Mouse (Mus musculus) embryonic fibroblast, embryonic 13.5 days (primary cell): ENCODE data around the gene Prss42. TPM values are rescaled to one million over a fixed set of nuclear protein-coding genes. Genes with fewer than 3 reads are reported as not detected.

Source experiments
- H3K27ac ChIP-seq: 2 replicates; pipeline ENCODE4 v1.5.1; 2012; ENCODE audit warnings: low read length, control low read depth, inconsistent platforms; ENCODE audit not compliant: insufficient read depth
- H3K4me1 ChIP-seq: 2 replicates; pipeline ENCODE4 v1.6.1; 2011; ENCODE audit warnings: low read length; ENCODE audit not compliant: control insufficient read depth, insufficient read depth
- H3K4me3 ChIP-seq: 2 replicates; pipeline ENCODE4 v1.5.1; 2011; ENCODE audit warnings: mild to moderate bottlenecking, control low read depth, low read length; ENCODE audit not compliant: insufficient read depth
- CTCF ChIP-seq: IDR thresholded peaks from 2 replicates; pipeline ENCODE4 v1.5.1; 2011; ENCODE audit warnings: mild to moderate bottlenecking, control low read depth, low read length, moderate library complexity, borderline replicate concordance; ENCODE audit not compliant: insufficient read depth
- POLR2A ChIP-seq: IDR thresholded peaks from 2 replicates; pipeline ENCODE4 v1.6.1; 2011; ENCODE audit warnings: low read depth, mild to moderate bottlenecking, control low read depth, low read length, moderate library complexity
- polyA plus RNA-seq: library from polyadenylated mRNA; stranded (reverse); fragments of >200 nt; gene quantifications from 2 replicates; pipeline ENCODE4 v1.2.4, GENCODE M21; 2011; ENCODE audit warnings: low read depth; ENCODE audit not compliant: missing spikeins, insufficient read length

The Prss42 gene
- polyA plus RNA-seq, result not detected in 2 replicates

DNA sequence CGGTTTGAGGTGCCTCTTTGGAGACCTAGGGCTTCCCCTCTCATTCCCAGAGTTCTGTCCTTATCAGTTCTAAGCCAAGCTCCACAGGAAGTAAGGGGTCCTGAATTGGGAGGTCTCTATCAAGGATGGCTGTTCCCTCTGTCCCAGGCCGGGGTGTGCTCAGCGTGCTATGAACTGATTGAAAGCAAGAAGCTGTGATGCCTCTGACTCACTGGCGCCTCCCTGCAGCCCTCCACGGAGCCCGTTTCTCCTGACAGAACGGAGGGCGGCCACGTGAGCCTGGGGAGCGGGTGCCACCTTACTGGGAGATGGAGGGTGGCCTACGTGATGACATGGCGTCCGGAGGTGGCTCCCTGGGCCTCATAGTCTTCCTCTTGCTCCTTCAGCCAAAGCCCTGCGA lies at the start of gene Prss42:
Gene Prss42, plus strand, starts transcription at position 301 of the 400 bp plus-strand sequence.
- Histone ChIP-seq H3K4me1 (no peaks in the 10 kb centered on the region), H3K4me3 (no peak within 1 kb of the TSS), H3K27ac (no peak within 1 kb of the TSS)
- TF ChIP-seq POLR2A, result no peak
- no peak for TF ChIP-seq CTCF

DNA sequence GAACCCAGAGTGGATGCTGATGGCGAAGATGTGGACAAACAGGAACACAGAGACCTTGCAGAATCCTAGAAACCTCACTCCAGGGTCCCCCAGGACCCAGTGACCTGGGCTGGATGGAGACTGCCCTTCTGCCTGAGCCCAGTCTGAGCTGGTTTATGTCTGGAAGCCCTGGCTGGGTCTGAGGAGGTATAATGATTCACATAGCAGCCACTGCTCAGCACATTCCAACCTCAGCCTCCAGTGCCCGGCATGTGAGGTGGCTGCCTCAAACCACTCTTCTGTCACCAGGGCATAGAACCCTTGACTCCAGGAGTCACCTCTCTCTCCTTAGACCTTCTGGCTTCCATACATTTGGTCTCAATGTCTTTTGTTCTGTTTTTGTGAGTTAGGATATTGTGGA lies 49.5 kb upstream of the Prss42 start:
- Histone ChIP-seq H3K4me3 (no peak overlapping the region), H3K4me1 (no peaks in the 10 kb centered on the region), H3K27ac (no peak overlapping the region)
- TF ChIP-seq CTCF (no peak), POLR2A (no peak)

DNA sequence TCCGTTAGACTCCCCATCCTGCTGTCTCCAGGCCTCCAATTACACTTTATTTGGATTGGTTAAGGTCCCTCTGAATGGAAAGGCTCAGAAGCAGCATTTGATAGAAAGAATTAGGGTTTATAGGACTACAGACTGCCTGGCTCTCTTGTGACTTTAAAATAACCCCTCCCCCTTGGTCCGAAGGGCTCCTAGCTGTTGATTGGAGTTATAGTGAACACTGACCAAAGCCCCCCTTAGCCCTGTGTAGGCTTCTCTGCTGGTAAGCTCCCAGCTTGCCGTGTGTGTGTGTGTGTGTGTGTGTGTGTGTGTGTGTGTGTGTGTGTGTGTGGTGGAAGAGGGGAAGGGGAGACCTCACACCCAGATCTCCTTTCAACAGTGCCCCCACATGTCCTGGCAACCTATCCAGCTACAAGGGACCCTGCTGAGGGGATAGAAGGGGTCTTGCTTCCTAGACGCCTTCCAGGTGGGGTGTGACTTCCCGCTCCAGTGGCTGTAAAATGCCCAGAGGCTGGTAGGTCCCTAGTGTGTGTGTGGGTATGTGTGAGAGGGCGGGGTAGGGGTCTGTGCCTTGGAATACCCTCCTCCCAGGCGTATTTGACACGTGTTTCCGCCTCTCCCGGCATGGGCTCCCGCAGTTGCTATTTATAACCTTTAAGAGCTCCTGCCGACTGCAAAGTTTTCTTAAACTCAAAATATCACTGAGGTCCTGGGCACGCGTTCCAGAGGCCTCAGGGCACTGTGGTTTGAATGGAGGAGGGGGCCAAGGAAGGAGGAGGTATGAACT lies 47.4 kb upstream of the Prss42 start:
- Histone ChIP-seq H3K4me3 (no peak overlapping the region), H3K4me1 (no peaks in the 10 kb centered on the region), H3K27ac (no peak overlapping the region)
- TF ChIP-seq POLR2A (no peak), CTCF (no peak)

DNA sequence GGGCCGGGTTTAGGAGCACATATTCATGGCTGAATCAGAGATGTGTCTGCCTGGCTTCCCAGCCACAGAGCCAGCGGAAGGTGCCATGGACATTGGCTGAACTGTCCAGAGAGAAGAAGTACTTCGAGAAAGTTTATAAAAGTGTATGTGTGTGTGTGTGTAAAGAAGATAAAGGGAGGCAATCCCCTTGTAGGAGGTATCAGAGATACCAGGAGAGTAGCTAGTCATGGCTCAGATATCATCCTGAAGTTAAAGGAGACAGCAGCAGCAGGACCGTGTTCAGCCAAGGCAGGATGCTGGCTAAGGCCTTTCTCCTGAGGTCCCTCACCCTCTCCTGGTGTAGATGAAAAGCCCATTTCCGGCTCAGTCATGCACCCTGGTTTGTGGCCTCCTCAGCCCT lies 46.6 kb upstream of the Prss42 start:
- TF ChIP-seq CTCF (no peak), POLR2A (no peak)
- Histone ChIP-seq H3K4me1 (no peaks in the 10 kb centered on the region), H3K27ac (no peak overlapping the region), H3K4me3 (no peak overlapping the region)

DNA sequence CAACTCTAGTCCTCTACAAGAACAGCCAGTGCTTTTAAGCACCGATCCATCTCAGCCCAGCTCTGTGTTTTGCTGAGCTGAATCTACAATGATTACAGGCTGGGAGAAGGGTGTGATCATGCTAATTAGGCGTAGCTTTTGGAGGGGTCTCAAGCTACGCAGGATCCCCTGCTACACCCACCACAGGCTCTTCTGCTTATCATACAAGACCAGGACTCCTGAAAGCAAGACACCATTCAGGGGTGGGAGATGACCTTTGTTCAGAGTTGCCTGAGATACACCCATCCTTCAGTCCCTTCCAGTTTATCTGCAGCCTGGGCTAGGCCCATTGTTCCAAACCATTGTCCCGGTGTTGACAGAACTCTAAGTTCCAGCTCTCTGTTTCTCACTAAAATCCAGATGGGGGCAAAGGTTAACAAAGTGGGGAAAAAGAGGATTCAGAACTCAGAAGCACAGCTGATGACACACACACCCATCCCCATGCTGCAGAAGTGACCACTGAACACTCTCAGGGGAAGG lies 45.0 kb upstream of the Prss42 start:
- Histone ChIP-seq H3K4me3 (no peak overlapping the region), H3K4me1 (no peaks in the 10 kb centered on the region), H3K27ac (no peak overlapping the region)
- TF ChIP-seq POLR2A, result no peak
- no peak for TF ChIP-seq CTCF

DNA sequence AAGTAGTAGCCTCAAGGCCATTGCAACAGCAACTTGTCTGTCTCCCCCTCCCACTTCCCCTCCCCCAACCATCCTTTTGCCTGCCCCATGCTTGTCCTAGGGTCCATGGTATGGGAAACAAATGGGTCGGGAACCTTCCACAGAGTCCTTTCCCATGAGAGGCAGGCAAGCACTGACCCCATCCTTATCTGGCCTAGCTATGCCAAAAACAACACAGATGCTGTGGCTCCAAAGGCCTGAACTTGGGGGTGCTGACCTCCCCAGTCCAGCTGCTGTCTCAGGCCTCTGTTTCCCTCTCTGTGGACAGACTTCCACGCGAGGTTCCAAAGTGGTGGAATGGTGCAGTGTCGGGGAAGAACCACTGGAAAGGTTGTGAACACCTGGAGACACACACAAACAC lies 44.2 kb upstream of the Prss42 start:
- Histone ChIP-seq H3K4me3 (no peak overlapping the region), H3K27ac (no peak overlapping the region), H3K4me1 (no peaks in the 10 kb centered on the region)
- TF ChIP-seq CTCF (no peak), POLR2A (no peak)

DNA sequence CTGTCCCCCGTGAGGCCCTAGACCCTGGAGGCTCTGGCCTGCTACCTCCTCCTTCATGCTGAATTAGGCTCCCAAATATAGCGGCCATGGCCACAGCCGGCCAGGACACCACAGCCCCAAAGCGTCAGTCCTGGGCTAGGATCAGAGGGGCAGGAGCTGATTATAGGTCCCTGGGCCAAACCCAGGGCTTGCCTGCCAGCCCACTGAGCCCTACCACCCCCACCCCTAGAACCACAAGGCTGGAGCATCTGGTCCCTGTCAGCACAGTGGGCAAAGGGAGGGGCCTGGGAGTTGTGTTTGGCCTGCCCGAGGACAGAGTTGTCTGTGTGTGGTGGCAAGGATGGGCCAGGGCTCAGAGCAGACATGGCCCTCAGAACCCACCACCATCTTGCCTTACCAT lies 40.1 kb upstream of the Prss42 start:
- Histone ChIP-seq H3K27ac (no peak overlapping the region), H3K4me3 (no peak overlapping the region), H3K4me1 (0 out of 2 replicates have a peak, but pooled peaks cover 2% of the 10 kb centered on the region)
- no peak for TF ChIP-seq POLR2A
- no peak for TF ChIP-seq CTCF

DNA sequence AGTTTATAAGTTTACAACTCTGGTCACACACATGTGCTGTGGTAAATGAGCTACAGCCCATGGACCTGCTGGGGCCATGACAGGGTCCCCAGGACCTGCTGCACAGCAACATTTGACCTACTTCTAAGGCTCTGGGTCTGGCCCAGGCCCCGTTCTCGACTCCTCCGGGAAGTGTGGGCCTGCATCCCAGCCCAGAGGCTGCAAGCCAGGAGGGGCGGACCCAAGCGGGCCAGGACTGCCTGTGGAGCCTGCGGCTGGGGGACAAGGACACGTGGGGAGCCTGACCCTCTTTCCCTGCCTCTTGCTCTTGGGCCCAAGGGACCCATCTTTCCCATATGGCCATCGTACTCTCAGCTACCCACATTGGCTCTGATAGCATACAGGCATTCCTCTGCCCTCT lies 39.4 kb upstream of the Prss42 start:
- Histone ChIP-seq H3K4me1 (0 out of 2 replicates have a peak, but pooled peaks cover 2% of the 10 kb centered on the region), H3K27ac (no peak overlapping the region), H3K4me3 (no peak overlapping the region)
- TF ChIP-seq POLR2A, result no peak
- TF ChIP-seq CTCF, result no peak

DNA sequence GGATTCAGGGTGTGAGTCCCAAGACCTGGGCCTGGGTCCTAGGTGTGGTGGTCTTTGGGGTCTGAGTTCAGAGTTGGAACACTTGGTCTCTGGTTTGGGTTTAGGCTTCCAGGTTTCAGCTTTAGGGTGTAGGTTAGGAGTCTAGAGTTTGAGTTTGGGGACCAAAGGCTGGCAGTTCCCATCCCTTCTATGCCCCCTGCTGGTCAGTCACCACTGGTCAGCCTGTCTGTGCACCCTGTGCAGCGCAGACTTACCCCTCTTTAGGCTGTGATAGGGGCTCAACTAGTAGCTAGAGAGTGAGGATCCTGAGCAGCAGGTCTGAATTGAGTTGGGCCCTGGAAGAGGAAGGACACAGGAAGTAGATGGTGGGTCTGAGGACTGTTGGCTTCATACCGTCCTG lies 38.7 kb upstream of the Prss42 start:
- no peak for TF ChIP-seq POLR2A
- peak; percentile 72 for TF ChIP-seq CTCF
- Histone ChIP-seq H3K4me3 (no peak overlapping the region), H3K4me1 (0 out of 2 replicates have a peak, but pooled peaks cover 2% of the 10 kb centered on the region), H3K27ac (no peak overlapping the region)

DNA sequence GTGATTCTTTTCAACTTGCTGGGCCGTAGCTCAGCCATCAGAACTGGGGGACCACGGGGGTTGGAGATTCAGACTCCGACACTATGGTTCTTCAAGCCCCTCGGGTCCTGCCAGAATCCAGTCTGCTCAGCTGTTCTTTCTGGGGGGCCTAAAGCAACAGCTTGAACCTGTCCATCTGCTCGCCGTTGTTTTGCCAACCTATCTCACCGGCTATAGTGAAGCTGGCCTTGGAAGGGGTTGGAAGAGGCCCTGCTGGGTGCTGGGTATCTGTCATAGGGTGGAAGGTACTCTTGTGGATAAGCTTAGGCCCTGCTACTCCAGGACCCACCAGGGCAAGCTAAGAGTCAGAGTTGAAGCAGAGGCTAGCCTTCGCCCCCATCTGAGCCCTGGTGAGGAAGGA lies 37.1 kb upstream of the Prss42 start:
- Histone ChIP-seq H3K4me1 (0 out of 2 replicates have a peak, but pooled peaks cover 2% of the 10 kb centered on the region), H3K4me3 (no peak overlapping the region), H3K27ac (no peak overlapping the region)
- TF ChIP-seq CTCF (no peak), POLR2A (no peak)
